8 mouse cellular contexts compared by ENCODE assay signal in the genomic region with DNA sequence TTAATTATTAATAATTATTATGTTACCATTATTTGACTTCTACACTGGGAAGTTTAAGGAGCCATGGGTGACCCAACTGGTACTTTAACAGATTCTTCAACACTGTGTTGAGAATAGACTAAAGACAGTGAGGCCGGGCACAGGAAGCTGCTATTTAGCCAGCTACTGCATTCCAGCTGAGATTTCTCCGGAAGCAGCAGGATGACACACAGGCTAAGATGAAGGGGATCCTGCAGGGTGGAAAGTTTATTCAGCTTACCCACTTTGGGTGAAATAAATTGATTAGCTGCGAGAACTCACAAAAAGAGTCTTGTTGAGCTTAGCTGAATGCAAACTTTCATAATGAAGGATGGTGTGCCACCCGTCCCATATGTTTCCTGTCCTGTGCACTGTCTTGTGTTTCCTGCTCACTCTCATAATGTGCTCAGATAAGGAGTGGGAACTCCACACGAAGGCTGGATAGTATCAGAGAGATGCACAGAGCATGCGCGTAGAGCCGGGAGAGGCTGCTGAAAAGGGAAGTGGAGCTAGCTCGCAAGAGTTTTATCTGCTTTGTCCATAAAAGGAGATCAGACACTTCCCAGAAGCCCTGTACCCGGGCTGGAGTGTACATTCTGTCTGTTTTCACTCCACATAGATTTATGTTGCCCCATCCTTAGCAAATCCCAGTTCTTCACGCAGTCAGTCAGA. TPM values are rescaled to one million over a fixed set of nuclear protein-coding genes. Genes with fewer than 3 reads are reported as not detected.
A peak's percentile ranks its signal among the peaks of the same experiment; 100 is the strongest.
DNase-seq lines count a peak whose midpoint lies in the region; ATAC-seq and TF ChIP-seq lines count a peak whose summit lies in the region.

A gene (plus strand): TSS at position 445 of the 690 bp plus-strand sequence.

- H3K4me2 ChIP-seq in intestine, embryonic 16.5 days (ENCODE audit: low read depth, low read length), result peak within 1 kb of the TSS; percentile 46
- H3K4me2 ChIP-seq in limb, embryonic 11.5 days (ENCODE audit: low read depth, severe bottlenecking), result no peak within 1 kb of the TSS; the same call in 1 of the 2 replicates
- H3K4me2 ChIP-seq in midbrain, embryonic 14.5 days (ENCODE audit: low read length), result no peak within 1 kb of the TSS
- peak within 1 kb of the TSS; percentile 37 for H3K4me2 ChIP-seq in stomach, postnatal 0 days (replicated peaks; ENCODE audit: low read depth)

- H3K4me3 ChIP-seq in intestine, embryonic 16.5 days (ENCODE audit: low read length), result peak within 1 kb of the TSS; percentile 20
- H3K4me3 ChIP-seq in limb, embryonic 11.5 days (ENCODE audit: low read depth, low read length), result no peak within 1 kb of the TSS
- no peak within 1 kb of the TSS for H3K4me3 ChIP-seq in midbrain, embryonic 14.5 days (replicated peaks; ENCODE audit: low read depth, low read length)
- H3K4me3 ChIP-seq in stomach, postnatal 0 days (ENCODE audit: low read depth, low read length), result peak within 1 kb of the TSS; percentile 3; the same call in 1 of the 2 replicates

- H3K4me1 ChIP-seq in intestine, embryonic 16.5 days (ENCODE audit: control insufficient read depth, insufficient read depth, low read length), result peaks cover 10% of the 10 kb centered on the region
- H3K4me1 ChIP-seq in limb, embryonic 11.5 days (ENCODE audit: control insufficient read depth, insufficient read depth, low read length), result no peaks in the 10 kb centered on the region
- 0 out of 2 replicates have a peak, but pooled peaks cover 4% of the 10 kb centered on the region for H3K4me1 ChIP-seq in midbrain, embryonic 14.5 days (ENCODE audit: control insufficient read depth, insufficient read depth, low read length)
- H3K4me1 ChIP-seq in stomach, postnatal 0 days (replicated peaks; ENCODE audit: control insufficient read depth, insufficient read depth), result no peaks in the 10 kb centered on the region

- peak within 1 kb of the TSS; percentile 88 for H3K27ac ChIP-seq in intestine, embryonic 16.5 days (ENCODE audit: low read length)
- no peak within 1 kb of the TSS for H3K27ac ChIP-seq in limb, embryonic 11.5 days (replicated peaks; ENCODE audit: low read depth, low read length)
- H3K27ac ChIP-seq in midbrain, embryonic 14.5 days (replicated peaks; ENCODE audit: low read depth, low read length), result no peak within 1 kb of the TSS
- peak within 1 kb of the TSS; percentile 86 for H3K27ac ChIP-seq in stomach, postnatal 0 days (replicated peaks)

- ATAC-seq in frontal cortex, adult (ENCODE audit: low TSS enrichment), result peak; percentile 33
- peak; percentile 69 for ATAC-seq in common myeloid progenitor, adult 5-6 weeks (replicated peaks; ENCODE audit: low read depth, poor library complexity, severe bottlenecking)
- ATAC-seq in granulocyte monocyte progenitor cell, adult 5-6 weeks (replicated peaks; ENCODE audit: poor library complexity, severe bottlenecking), result peak; percentile 54
- peak; percentile 71 for ATAC-seq in intestine, embryonic 16.5 days
- ATAC-seq in limb, embryonic 11.5 days (ENCODE audit: insufficient number of reproducible peaks, low FRiP score, low TSS enrichment, low read depth), result no peak
- ATAC-seq in midbrain, embryonic 14.5 days (ENCODE audit: low FRiP score, low TSS enrichment), result no peak
- ATAC-seq in stomach, postnatal 0 days (ENCODE audit: low FRiP score, low TSS enrichment), result peak; percentile 68

- no peak for TF ChIP-seq CTCF in stomach, postnatal 0 days (IDR thresholded peaks at IDR 0.05; ENCODE audit: low read depth)

- WGBS in intestine, embryonic 16.5 days, result 22% methylated on average over 11 of the region's 11 CpGs
- WGBS in limb, embryonic 11.5 days, result 37% methylated on average over 11 of the region's 11 CpGs
- 66% methylated on average over 11 of the region's 11 CpGs for WGBS in midbrain, embryonic 14.5 days
- 13% methylated on average over 11 of the region's 11 CpGs for WGBS in stomach, postnatal 0 days

- no peaks in the 10 kb centered on the region for H3K27me3 ChIP-seq in intestine, embryonic 16.5 days (replicated peaks; ENCODE audit: control insufficient read depth, insufficient read depth, low read length)
- peaks cover 23% of the 10 kb centered on the region for H3K27me3 ChIP-seq in limb, embryonic 11.5 days (ENCODE audit: control insufficient read depth, insufficient read depth, low read length)
- peaks cover 17% of the 10 kb centered on the region for H3K27me3 ChIP-seq in midbrain, embryonic 14.5 days (ENCODE audit: control insufficient read depth, insufficient read depth, low read length)
- no peaks in the 10 kb centered on the region for H3K27me3 ChIP-seq in stomach, postnatal 0 days (ENCODE audit: control insufficient read depth, insufficient read depth, low read length)

- H3K9me3 ChIP-seq in intestine, embryonic 16.5 days (ENCODE audit: control insufficient read depth, low read length), result no peaks in the 10 kb centered on the region
- H3K9me3 ChIP-seq in limb, embryonic 11.5 days (ENCODE audit: control insufficient read depth, low read length), result no peaks in the 10 kb centered on the region
- H3K9me3 ChIP-seq in midbrain, embryonic 14.5 days (ENCODE audit: control insufficient read depth, low read length), result no peaks in the 10 kb centered on the region
- no peaks in the 10 kb centered on the region for H3K9me3 ChIP-seq in stomach, postnatal 0 days (ENCODE audit: control insufficient read depth, low read length)

- H3K36me3 ChIP-seq in intestine, embryonic 16.5 days (ENCODE audit: control insufficient read depth, insufficient read depth, low read length), result no peaks in the 10 kb centered on the region
- H3K36me3 ChIP-seq in limb, embryonic 11.5 days (ENCODE audit: control insufficient read depth, insufficient read depth, low read length), result no peaks in the 10 kb centered on the region
- H3K36me3 ChIP-seq in midbrain, embryonic 14.5 days (ENCODE audit: control insufficient read depth, insufficient read depth, low read length), result no peaks in the 10 kb centered on the region
- H3K36me3 ChIP-seq in stomach, postnatal 0 days (ENCODE audit: control insufficient read depth, insufficient read depth, low read length), result no peaks in the 10 kb centered on the region

- H3K9ac ChIP-seq in intestine, embryonic 16.5 days (ENCODE audit: low read depth, low read length), result peak within 1 kb of the TSS; percentile 56
- H3K9ac ChIP-seq in limb, embryonic 11.5 days (ENCODE audit: low read length), result no peak within 1 kb of the TSS
- no peak within 1 kb of the TSS for H3K9ac ChIP-seq in midbrain, embryonic 14.5 days (replicated peaks; ENCODE audit: low read length)
- H3K9ac ChIP-seq in stomach, postnatal 0 days (ENCODE audit: low read length), result 0 out of 2 replicates have a peak within 1 kb of the TSS, but pooled peaks have one; percentile 23

- TF ChIP-seq EP300 in stomach, postnatal 0 days (optimal IDR thresholded peaks at IDR 0.05), result no peak

- DNase-seq in frontal cortex, postnatal 14 days (ENCODE audit: low spot score in 2 of 2), result no peak
- DNase-seq in limb, embryonic 11.5 days (ENCODE audit: low spot score), result peak; percentile 37
- peak; percentile 35 for DNase-seq in midbrain, embryonic 14.5 days
- DNase-seq in stomach, postnatal 0 days (ENCODE audit: low spot score), result peak; percentile 39

RNA-seq across cellular contexts. Expression of the gene that starts here (rescaled TPM):
- 18.0 and 33.9 TPM in 2 replicates for total RNA-seq in common myeloid progenitor, adult 5-6 weeks (2017)
- 17.5 and 18.5 TPM in 2 replicates for total RNA-seq in granulocyte monocyte progenitor cell, adult 5-6 weeks (2014; fragmentation: Nextera tagmentation)
- 33.6 and 34.7 TPM in 2 replicates for total RNA-seq in granulocyte monocyte progenitor cell, adult 5-6 weeks (2017)
- 32.3 and 38.5 TPM in 2 replicates for polyA plus RNA-seq in intestine, embryonic 16.5 days (2015; fragmentation: Nextera tagmentation; extraction: Ambion mirVana)
- 31.9 and 33.9 TPM in 2 replicates for polyA plus RNA-seq in limb, embryonic 11.5 days (2014; fragmentation: Nextera tagmentation; extraction: Ambion mirVana)
- polyA plus RNA-seq in midbrain, embryonic 14.5 days (2014; fragmentation: Nextera tagmentation; extraction: Ambion mirVana), result 9.3 and 11.7 TPM in 2 replicates
- 11.5 and 12.4 TPM in 2 replicates for polyA plus RNA-seq in stomach, postnatal 0 days (2015; fragmentation: Nextera tagmentation; extraction: Ambion mirVana)

Comparison
In these comparisons a context has a peak if more than half of its experiments do, and no peak if none do; other contexts are left out.
1. ATAC-seq: peak in frontal cortex, adult (single experiment), common myeloid progenitor, adult 5-6 weeks (single experiment), granulocyte monocyte progenitor cell, adult 5-6 weeks (single experiment), intestine, embryonic 16.5 days (single experiment) and stomach, postnatal 0 days (single experiment); none in limb, embryonic 11.5 days (single experiment) and midbrain, embryonic 14.5 days (single experiment).
2. DNase-seq: peak in limb, embryonic 11.5 days (single experiment), midbrain, embryonic 14.5 days (single experiment) and stomach, postnatal 0 days (single experiment); none in frontal cortex, postnatal 14 days (0 of 2).
3. H3K27ac ChIP-seq: peak in intestine, embryonic 16.5 days (single experiment) and stomach, postnatal 0 days (single experiment); none in limb, embryonic 11.5 days (single experiment) and midbrain, embryonic 14.5 days (single experiment).
4. H3K4me2 ChIP-seq: peak in intestine, embryonic 16.5 days (single experiment) and stomach, postnatal 0 days (single experiment); none in limb, embryonic 11.5 days (single experiment) and midbrain, embryonic 14.5 days (single experiment).
5. H3K4me3 ChIP-seq: peak in intestine, embryonic 16.5 days (single experiment) and stomach, postnatal 0 days (single experiment); none in limb, embryonic 11.5 days (single experiment) and midbrain, embryonic 14.5 days (single experiment).
6. H3K9ac ChIP-seq: peak in intestine, embryonic 16.5 days (single experiment) and stomach, postnatal 0 days (single experiment); none in limb, embryonic 11.5 days (single experiment) and midbrain, embryonic 14.5 days (single experiment).